Mouse (Mus musculus) lung, adult 2 months (tissue): ENCODE results near the gene Cacng1.

ENCODE experiments used
- CTCF ChIP-seq: fragments of 200-500 bp; IDR thresholded peaks from 2 replicates; pipeline ENCODE4 v1.5.1; 2011; ENCODE audit warnings: mild to moderate bottlenecking, low read length, control low read depth; ENCODE audit not compliant: insufficient read depth
- POLR2A ChIP-seq: fragments of 200-500 bp; IDR thresholded peaks from 2 replicates; pipeline ENCODE4 v1.6.1; 2011; ENCODE audit warnings: low read depth, mild to moderate bottlenecking, control low read depth, low read length, borderline replicate concordance; ENCODE audit errors: extremely low read depth

DNA sequence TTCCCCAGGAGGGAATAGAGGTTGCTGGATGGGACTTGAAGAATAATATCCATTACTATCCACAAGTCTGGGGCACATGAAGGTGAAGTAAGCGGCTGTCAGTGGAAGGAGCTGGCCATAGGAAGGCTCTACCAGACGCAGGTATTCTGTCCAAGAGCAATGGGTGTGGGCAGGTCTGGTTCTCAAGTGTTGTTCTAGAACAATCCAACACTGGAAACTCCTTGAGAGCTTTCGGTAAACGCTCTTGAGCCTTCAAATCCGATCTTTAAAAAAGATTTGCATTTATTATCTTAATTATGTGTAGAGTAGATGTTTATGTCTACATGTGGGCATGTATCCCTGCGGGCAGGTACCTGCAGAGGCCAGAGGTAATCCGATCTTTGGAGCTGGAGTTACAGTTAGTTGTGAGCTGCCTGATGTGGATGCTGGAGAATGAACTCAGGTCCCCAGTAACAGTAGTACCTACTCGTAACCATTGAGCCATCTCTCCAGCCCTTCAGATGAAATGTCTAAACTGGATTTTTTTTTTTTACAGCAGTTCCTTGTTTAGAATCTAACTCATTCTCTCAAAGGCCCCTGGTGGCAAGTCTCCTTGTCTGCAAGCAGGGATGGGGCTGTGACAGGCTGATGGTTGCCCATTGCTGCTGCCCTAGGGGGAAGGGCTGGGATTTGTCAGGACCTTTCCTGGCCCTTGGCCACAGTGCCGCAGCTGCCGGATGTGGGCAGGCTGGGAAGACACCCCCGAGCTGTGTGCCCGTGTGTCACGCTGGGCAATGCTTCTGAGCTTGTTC is 11.9 kb upstream of the Cacng1 start:
- TF ChIP-seq POLR2A (no peak), CTCF (no peak)
